Comparison of ENCODE assay signal across 20 mouse cellular contexts in the genomic region with DNA sequence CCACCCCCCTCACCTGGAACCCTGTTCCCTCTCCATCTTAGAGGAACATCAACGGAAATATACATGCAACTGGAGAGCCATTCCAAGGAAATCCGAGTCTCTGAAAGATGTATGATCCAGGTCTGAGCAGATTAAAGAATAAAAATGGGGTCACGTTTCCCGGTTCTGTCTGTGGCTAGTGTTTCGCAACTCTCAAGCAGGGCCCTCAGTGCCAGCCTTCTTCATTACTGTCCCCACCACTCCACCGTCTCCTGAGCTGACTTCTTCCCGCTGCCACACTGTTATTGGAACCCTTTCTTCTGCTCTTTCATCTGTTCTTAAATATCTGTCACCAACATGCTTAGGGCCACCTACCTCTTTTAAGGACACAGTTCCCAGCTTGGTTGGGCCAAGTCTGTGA. TPM values are rescaled to one million over a fixed set of nuclear protein-coding genes. Genes with fewer than 3 reads are reported as not detected.
"Had no signal": no experiment of that assay in that cellular context is flagged by ENCODE, and none has a peak within 500 bp of the region (broad histone marks: within the 10 kb centered on the region; RNA-seq: fewer than 3 reads in every experiment).

No protein-coding gene starts in this region.

- DNase-seq: gastrocnemius, postnatal 25 days; heart, adult 11 months; heart, adult 2 months; heart, postnatal 14 days; heart, postnatal 36 days; kidney, adult 11 months; kidney, adult 2 months; kidney, adult 9 months; kidney, postnatal 14 days; kidney, postnatal 36 days; layer of hippocampus, adult 9-11 months; layer of hippocampus, postnatal 36 days; left cerebral cortex, postnatal 4 days had no signal

- ATAC-seq: hindbrain, postnatal 0 days; intestine, embryonic 16.5 days; liver, embryonic 12.5 days had no signal

RNA-seq across cellular contexts. Expression of gene Sim2, which starts 28.4 kb away (rescaled TPM):
- total RNA-seq: heart, adult 2 months; heart, postnatal 36 days; hematopoietic stem cell, adult 5-6 weeks; hindbrain, postnatal 0 days; left cerebral cortex, adult 18-20 months; left cerebral cortex, postnatal 25 days; liver, adult 2 months had no signal
